Mouse (Mus musculus) spleen, adult 2 months (tissue): ENCODE measurements around the gene Wscd1. TPM values are rescaled to one million over a fixed set of nuclear protein-coding genes. Genes with fewer than 3 reads are reported as not detected.

ENCODE experiments used
- DNase-seq, 2 experiments: peaks; one replicate each; pipeline versions ENCODE4 v3.0.0 to v3.0.0-alpha.2; 2012 to 2021; ENCODE audit warnings: low spot score in 2 of 2, low read depth in 1 of 2
- H3K27ac ChIP-seq: fragments of 200-500 bp; 2 replicates; pipeline ENCODE4 v1.5.1; 2012; ENCODE audit warnings: low read length, inconsistent platforms; ENCODE audit not compliant: insufficient read depth
- H3K27me3 ChIP-seq: fragments of 200-500 bp; 2 replicates; pipeline ENCODE4 v1.6.1; 2012; ENCODE audit warnings: mild to moderate bottlenecking, moderate library complexity, low read length, inconsistent platforms; ENCODE audit not compliant: control insufficient read depth, insufficient read depth
- H3K36me3 ChIP-seq: fragments of 200-500 bp; 2 replicates; pipeline ENCODE4 v1.6.1; 2012; ENCODE audit warnings: mild to moderate bottlenecking, low read length, inconsistent platforms; ENCODE audit not compliant: control insufficient read depth, insufficient read depth
- H3K4me1 ChIP-seq: fragments of 200-500 bp; 2 replicates; pipeline ENCODE4 v1.6.1; 2011; ENCODE audit warnings: inconsistent platforms; ENCODE audit not compliant: control insufficient read depth, insufficient read depth, insufficient read length
- H3K4me3 ChIP-seq: fragments of 200-500 bp; 2 replicates; pipeline ENCODE4 v1.5.1; 2011; ENCODE audit warnings: mild to moderate bottlenecking, inconsistent platforms; ENCODE audit not compliant: insufficient read depth, insufficient read length; ENCODE audit errors: extremely low read depth
- CTCF ChIP-seq: fragments of 200-500 bp; IDR thresholded peaks from 2 replicates; pipeline ENCODE4 v1.5.1; 2011; ENCODE audit warnings: mild to moderate bottlenecking, inconsistent platforms; ENCODE audit not compliant: insufficient read depth, insufficient read length, insufficient replicate concordance; ENCODE audit errors: extremely low read depth
- POLR2A ChIP-seq: fragments of 200-500 bp; IDR thresholded peaks from 2 replicates; pipeline ENCODE4 v1.6.1; 2011; ENCODE audit warnings: low read depth, low read length, inconsistent platforms
- WGBS: fragments of 180-500 bp; shearing (Covaris S2); methylation state at CpG from one replicate; pipeline ENCODE4 v1.1.7; 2018; 5-methylcytosine and 5-hydroxymethylcytosine counted together
- polyA plus RNA-seq: library from polyadenylated mRNA; depleted of rRNA; stranded (reverse); fragments of >200 nt; gene quantifications from 2 replicates; pipeline ENCODE4 v1.2.3, GENCODE M21; 2012

Wscd1 gene
- polyA plus RNA-seq, 1 experiment, result 0.68 TPM

- H3K36me3 ChIP-seq, result no peaks in the 10 kb centered on the region
- DNase-seq, result no peak
- H3K27ac ChIP-seq, result no peak overlapping the region
- no peak for TF ChIP-seq POLR2A
- TF ChIP-seq CTCF, result no peak
- H3K4me3 ChIP-seq, result no peak overlapping the region
- H3K4me1 ChIP-seq, result no peaks in the 10 kb centered on the region
- WGBS, result 83% methylated on average over 9 of the region's 9 CpGs
- no peaks in the 10 kb centered on the region for H3K27me3 ChIP-seq
Measured at GRCm38 (mm10) chr11:71760991-71761390, 11.3 kb downstream of the Wscd1 start.

- TF ChIP-seq POLR2A (no peak), CTCF (no peak)
- Histone ChIP-seq H3K4me3 (no peak overlapping the region), H3K36me3 (no peaks in the 10 kb centered on the region), H3K27ac (no peak overlapping the region), H3K27me3 (no peaks in the 10 kb centered on the region), H3K4me1 (no peaks in the 10 kb centered on the region)
- DNase-seq, result no peak
- 75% methylated on average over 5 of the region's 5 CpGs for WGBS
Measured at GRCm38 (mm10) chr11:71763154-71763553, 13.4 kb downstream of the Wscd1 start.

- no peak for DNase-seq
- WGBS, result 83% methylated on average over 5 of the region's 5 CpGs
- no peak overlapping the region for H3K27ac ChIP-seq
- H3K4me1 ChIP-seq, result no peaks in the 10 kb centered on the region
- TF ChIP-seq POLR2A, result no peak
- TF ChIP-seq CTCF, result no peak
- H3K36me3 ChIP-seq, result no peaks in the 10 kb centered on the region
- H3K4me3 ChIP-seq, result no peak overlapping the region
- H3K27me3 ChIP-seq, result no peaks in the 10 kb centered on the region
Measured at GRCm38 (mm10) chr11:71763651-71764275, 14.0 kb downstream of the Wscd1 start.

- TF ChIP-seq POLR2A, result no peak
- no peak for TF ChIP-seq CTCF
- 69% methylated on average over 2 of the region's 2 CpGs for WGBS
- H3K4me3 ChIP-seq, result no peak overlapping the region
Measured at GRCm38 (mm10) chr11:71764743-71765142, 15.0 kb downstream of the Wscd1 start.

GRCm38 (mm10) chr11:71765335-71765734 lies 15.6 kb downstream of the Wscd1 start:
- no peaks in the 10 kb centered on the region for H3K4me1 ChIP-seq
- H3K4me3 ChIP-seq, result no peak overlapping the region
- WGBS, result 71% methylated on average over 6 of the region's 6 CpGs
- no peak for DNase-seq
- no peaks in the 10 kb centered on the region for H3K27me3 ChIP-seq
- no peak overlapping the region for H3K27ac ChIP-seq
- no peaks in the 10 kb centered on the region for H3K36me3 ChIP-seq
- no peak for TF ChIP-seq POLR2A
- no peak for TF ChIP-seq CTCF

More at GRCm38 (mm10) chr11:71764743-71765142, 15.0 kb downstream of the Wscd1 start:
- Histone ChIP-seq H3K27me3 (no peaks in the 10 kb centered on the region), H3K27ac (no peak overlapping the region), H3K36me3 (no peaks in the 10 kb centered on the region), H3K4me1 (no peaks in the 10 kb centered on the region)
- DNase-seq, result no peak

- H3K36me3 ChIP-seq, result no peaks in the 10 kb centered on the region
- WGBS, result 84% methylated on average over 1 of the region's 1 CpGs
- no peak for TF ChIP-seq CTCF
- TF ChIP-seq POLR2A, result no peak
Measured at GRCm38 (mm10) chr11:71766380-71766779, 16.7 kb downstream of the Wscd1 start.

GRCm38 (mm10) chr11:71767726-71768125 lies 18.0 kb downstream of the Wscd1 start:
- H3K4me3 ChIP-seq, result no peak overlapping the region
- no peak overlapping the region for H3K27ac ChIP-seq
- H3K27me3 ChIP-seq, result no peaks in the 10 kb centered on the region
- H3K36me3 ChIP-seq, result no peaks in the 10 kb centered on the region
- no peak for DNase-seq
- no peaks in the 10 kb centered on the region for H3K4me1 ChIP-seq
- no peak for TF ChIP-seq CTCF
- TF ChIP-seq POLR2A, result no peak
- WGBS, result 76% methylated on average over 3 of the region's 3 CpGs

More at GRCm38 (mm10) chr11:71766380-71766779, 16.7 kb downstream of the Wscd1 start:
- no peak overlapping the region for H3K27ac ChIP-seq
- DNase-seq, result no peak
- no peaks in the 10 kb centered on the region for H3K4me1 ChIP-seq
- H3K4me3 ChIP-seq, result no peak overlapping the region
- H3K27me3 ChIP-seq, result no peaks in the 10 kb centered on the region
